Mouse (Mus musculus): ENCODE data around the gene Cox20. TPM values are rescaled to one million over a fixed set of nuclear protein-coding genes. Genes with fewer than 3 reads are reported as not detected.

The Cox20 gene
- 10 to 100 TPM; 30.9 to 33.7 TPM for total RNA-seq (2023)

DNA sequence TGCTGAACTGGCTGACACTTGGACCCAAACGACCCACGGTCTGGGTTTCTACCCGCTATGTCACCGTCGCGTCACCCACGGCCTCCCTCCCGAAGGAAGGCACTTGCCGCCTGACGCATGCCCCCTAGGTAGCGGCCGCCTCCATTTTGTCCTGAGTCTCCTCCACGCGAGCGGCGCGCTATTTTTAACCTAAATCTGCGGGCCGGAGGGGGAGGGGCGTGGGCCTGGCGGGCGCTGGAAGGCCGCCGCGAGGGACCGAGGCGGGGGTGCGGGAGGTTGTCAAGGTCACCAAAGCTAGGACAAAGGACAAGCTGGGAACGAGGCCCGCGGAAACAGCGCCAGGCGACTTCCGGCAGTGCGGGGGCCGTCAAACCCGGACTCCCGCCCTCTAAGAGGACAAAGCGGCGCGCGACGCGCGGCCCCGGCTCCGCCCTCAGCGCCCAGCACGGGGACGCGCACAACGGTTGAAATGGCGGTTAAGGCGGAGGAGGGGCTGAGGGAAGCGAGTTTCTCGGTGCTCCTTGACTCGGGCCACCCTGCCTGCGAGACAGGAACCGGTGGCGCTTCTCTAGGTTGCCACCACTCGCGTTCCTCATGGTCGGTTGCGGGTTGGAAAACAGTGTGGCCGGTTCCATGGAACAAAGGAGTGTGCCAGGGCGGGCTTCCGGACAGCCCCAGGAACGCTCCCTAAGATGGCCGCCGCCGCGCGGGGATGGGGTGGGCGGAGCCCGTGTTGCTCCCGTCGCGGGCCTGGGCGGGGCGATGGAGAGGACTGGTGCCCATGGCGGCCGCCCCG lies at the start of gene Cox20:
Gene Cox20 (plus strand): TSS at position 742 of the 796 bp plus-strand sequence.

GRCm38 (mm10) chr1:178337551-178338317 lies 18.8 kb downstream of the Cox20 start, which contains the start of gene Hnrnpu:
TSS of gene Hnrnpu (minus strand) at chr1:178337797.

Other genes starting within 250 kb of the Cox20 start
- 1 to 10 TPM; 6.8 to 8.1 TPM for gene Desi2, start 131.7 kb upstream of the Cox20 start, total RNA-seq (2023)
- gene Hnrnpu, start 18.7 kb downstream of the Cox20 start, total RNA-seq (2023): 100 to 1,000 TPM; 508 to 523 TPM
- gene Efcab2, start 87.0 kb downstream of the Cox20 start, total RNA-seq (2023): 1 to 10 TPM; 1.9 to 2.1 TPM
- gene Kif26b, start 210.0 kb downstream of the Cox20 start, total RNA-seq (2023): under 1 TPM; 0.68 to 0.81 TPM

All from neutrophil, adult 83 days (primary cell).